Comparison of ENCODE assay signal across 10 mouse cellular contexts in genomic region chr19:40240838-40241689, GRCm38 (mm10). TPM values are rescaled to one million over a fixed set of nuclear protein-coding genes. Genes with fewer than 3 reads are reported as not detected.
DNase-seq lines count a peak whose midpoint lies in the region; ATAC-seq and TF ChIP-seq lines count a peak whose summit lies in the region.
"Had no signal": no experiment of that assay in that cellular context is flagged by ENCODE, and none has a peak within 500 bp of the region (broad histone marks: within the 10 kb centered on the region; RNA-seq: fewer than 3 reads in every experiment).

No protein-coding gene starts in this region.

- H3K9me3 ChIP-seq in kidney, embryonic 14.5 days (ENCODE audit: control insufficient read depth, low read length): no peaks in the 10 kb centered on the region
- no peaks in the 10 kb centered on the region for H3K9me3 ChIP-seq in forebrain, embryonic 13.5 days (replicated peaks)
- no peaks in the 10 kb centered on the region for H3K9me3 ChIP-seq in hindbrain, embryonic 10.5 days
- no peaks in the 10 kb centered on the region for H3K9me3 ChIP-seq in midbrain, embryonic 10.5 days (replicated peaks)
- H3K9me3 ChIP-seq: G1E; neural tube, embryonic 12.5 days had no signal

- POLR2A ChIA-PET in Patski (lab: Charles Lee): interaction anchor here (0.6 kb wide), 1 partner anchor 105 kb away, joined by 3 read pairs; no protein-coding TSS in a partner anchor

- H3K36me3 ChIP-seq in kidney, adult 2 months (ENCODE audit: control insufficient read depth, insufficient read depth, low read length): no peaks in the 10 kb centered on the region
- H3K36me3 ChIP-seq in kidney, embryonic 14.5 days (ENCODE audit: control insufficient read depth, insufficient read depth, low read length): no peaks in the 10 kb centered on the region
- H3K36me3 ChIP-seq in forebrain, embryonic 13.5 days (ENCODE audit: poor library complexity, severe bottlenecking): no peaks in the 10 kb centered on the region
- H3K36me3 ChIP-seq in hindbrain, embryonic 10.5 days: peaks cover 9% of the 10 kb centered on the region; the same call in 1 of the 2 replicates
- H3K36me3 ChIP-seq in midbrain, embryonic 10.5 days: peaks cover 6% of the 10 kb centered on the region; the same call in 1 of the 2 replicates
- H3K36me3 ChIP-seq: G1E; neural tube, embryonic 12.5 days had no signal

- no peak for TF ChIP-seq CTCF in kidney, adult 2 months (conservative IDR thresholded peaks at IDR 0.05; ENCODE audit: insufficient read depth, insufficient read length, low read depth, low read length)
- TF ChIP-seq CTCF in Patski (IDR thresholded peaks at IDR 0.05): no peak

- CTCF ChIA-PET in Patski (lab: Charles Lee): interaction anchor here (1.5 kb wide), 1 partner anchor 21 kb away, joined by 5 read pairs; no protein-coding TSS in a partner anchor

- WGBS in kidney, adult 2 months: 53% methylated on average over 14 of the region's 14 CpGs
- 66% methylated on average over 14 of the region's 14 CpGs for WGBS in kidney, embryonic 14.5 days
- 25% methylated on average over 13 of the region's 14 CpGs for whole genome bisulfite sequencing in forebrain, embryonic 13.5 days
- WGBS in hindbrain, embryonic 10.5 days: 49% methylated on average over 14 of the region's 14 CpGs
- WGBS in midbrain, embryonic 10.5 days: 53% methylated on average over 14 of the region's 14 CpGs

- H3K4me1 ChIP-seq in kidney, adult 2 months (ENCODE audit: control insufficient read depth, insufficient read depth, low read length): no peaks in the 10 kb centered on the region
- peaks cover 5% of the 10 kb centered on the region; the same call in 1 of the 2 replicates for H3K4me1 ChIP-seq in kidney, embryonic 14.5 days (ENCODE audit: control insufficient read depth, insufficient read depth, low read length)
- peaks cover 14% of the 10 kb centered on the region for H3K4me1 ChIP-seq in forebrain, embryonic 13.5 days
- peaks cover 17% of the 10 kb centered on the region for H3K4me1 ChIP-seq in hindbrain, embryonic 10.5 days (replicated peaks)
- peaks cover 14% of the 10 kb centered on the region for H3K4me1 ChIP-seq in midbrain, embryonic 10.5 days

- no peak for ATAC-seq in kidney, embryonic 14.5 days (ENCODE audit: low FRiP score, low TSS enrichment)
- ATAC-seq in Patski: peak; percentile 80
- ATAC-seq in forebrain, embryonic 13.5 days: peak; percentile 80

- TF ChIP-seq POLR2A in kidney, adult 2 months (IDR thresholded peaks at IDR 0.05; ENCODE audit: low read depth, low read length): no peak

- no peak overlapping the region for H3K4me3 ChIP-seq in kidney, adult 2 months (ENCODE audit: insufficient read depth, low read depth, low read length)
- no peak overlapping the region for H3K4me3 ChIP-seq in kidney, embryonic 14.5 days (ENCODE audit: low read length)
- H3K4me3 ChIP-seq in forebrain, embryonic 13.5 days: no peak overlapping the region
- no peak overlapping the region for H3K4me3 ChIP-seq in hindbrain, embryonic 10.5 days
- H3K4me3 ChIP-seq in midbrain, embryonic 10.5 days: no peak overlapping the region
- H3K4me3 ChIP-seq: neural tube, embryonic 12.5 days had no signal

- no peaks in the 10 kb centered on the region for H3K27me3 ChIP-seq in kidney, adult 2 months (replicated peaks; ENCODE audit: control insufficient read depth, insufficient read depth, low read length)
- H3K27me3 ChIP-seq in kidney, embryonic 14.5 days (ENCODE audit: control insufficient read depth, insufficient read depth, low read length): no peaks in the 10 kb centered on the region
- H3K27me3 ChIP-seq in Patski: no peaks in the 10 kb centered on the region
- no peaks in the 10 kb centered on the region for H3K27me3 ChIP-seq in forebrain, embryonic 13.5 days
- H3K27me3 ChIP-seq in hindbrain, embryonic 10.5 days (ENCODE audit: insufficient read depth, poor library complexity, severe bottlenecking): no peaks in the 10 kb centered on the region
- H3K27me3 ChIP-seq in midbrain, embryonic 10.5 days (ENCODE audit: low read depth, poor library complexity, severe bottlenecking): no peaks in the 10 kb centered on the region
- H3K27me3 ChIP-seq: neural tube, embryonic 12.5 days had no signal

- no peak overlapping the region for H3K27ac ChIP-seq in kidney, adult 2 months (ENCODE audit: insufficient read depth, low read depth, low read length)
- H3K27ac ChIP-seq in kidney, embryonic 14.5 days (ENCODE audit: low read depth, low read length): no peak overlapping the region; the same call in 1 of the 2 replicates
- H3K27ac ChIP-seq in forebrain, embryonic 13.5 days: no peak overlapping the region
- peak overlapping the region; percentile 81 for H3K27ac ChIP-seq in hindbrain, embryonic 10.5 days
- H3K27ac ChIP-seq in midbrain, embryonic 10.5 days (replicated peaks): peak overlapping the region; percentile 69
- H3K27ac ChIP-seq: neural tube, embryonic 12.5 days had no signal

- no peak overlapping the region for H3K4me2 ChIP-seq in kidney, embryonic 14.5 days (replicated peaks; ENCODE audit: low read depth, low read length)
- peak overlapping the region; percentile 37 for H3K4me2 ChIP-seq in forebrain, embryonic 13.5 days
- H3K4me2 ChIP-seq: neural tube, embryonic 12.5 days had no signal

- in situ Hi-C loops in Patski (cut with MboI; ENCODE audit: low pct_unique_long_range_greater_than_20kb): no loop called here

- peak; percentile 17 for DNase-seq in kidney, adult 2 months
- peak; percentile 47 for DNase-seq in Patski (ENCODE audit: low read depth, low spot score)
- DNase-seq in hindbrain, embryonic 10.5 days (ENCODE audit: low spot score): peak; percentile 41
- peak; percentile 33 for DNase-seq in midbrain, embryonic 10.5 days (ENCODE audit: low spot score)
- DNase-seq in thymus, postnatal 25 days: no peak
- no peak for DNase-seq in thymus, postnatal 4 days

- no peak overlapping the region for H3K9ac ChIP-seq in kidney, embryonic 14.5 days (ENCODE audit: low read depth, low read length)
- H3K9ac ChIP-seq in forebrain, embryonic 13.5 days: no peak overlapping the region
- H3K9ac ChIP-seq: neural tube, embryonic 12.5 days had no signal

RNA-seq across cellular contexts. Expression of gene Pdlim1, which starts 30.6 kb away (rescaled TPM):
- 15.4 and 25.7 TPM in 2 replicates for polyA plus RNA-seq in kidney, adult 2 months (2012; rRNA removed)
- polyA plus RNA-seq in kidney, embryonic 14.5 days (2014; fragmentation: Nextera tagmentation; extraction: Ambion mirVana): 28.6 and 30.8 TPM in 2 replicates
- polyA plus RNA-seq in Patski (2021): 13.5 TPM
- 38.5 and 39.4 TPM in 2 replicates for polyA plus RNA-seq in forebrain, embryonic 13.5 days (2015; fragmentation: Nextera tagmentation; extraction: Ambion mirVana)
- polyA plus RNA-seq in hindbrain, embryonic 10.5 days (2016; fragmentation: Nextera tagmentation; extraction: Ambion mirVana): 105 and 123 TPM in 2 replicates
- 97.3 and 109 TPM in 2 replicates for polyA plus RNA-seq in midbrain, embryonic 10.5 days (2016; fragmentation: Nextera tagmentation; extraction: Ambion mirVana)
- polyA plus RNA-seq: G1E had no signal

RNA-seq across cellular contexts. Expression of gene Cyp2c70, which starts 53.9 kb away (rescaled TPM):
- not detected in 2 replicates for polyA plus RNA-seq in kidney, adult 2 months (2012; rRNA removed)
- polyA plus RNA-seq in kidney, embryonic 14.5 days (2014; fragmentation: Nextera tagmentation; extraction: Ambion mirVana): not detected in 2 replicates
- not detected for polyA plus RNA-seq in Patski (2021)
- polyA plus RNA-seq in forebrain, embryonic 13.5 days (2015; fragmentation: Nextera tagmentation; extraction: Ambion mirVana): not detected in 2 replicates
- not detected in 2 replicates for polyA plus RNA-seq in hindbrain, embryonic 10.5 days (2016; fragmentation: Nextera tagmentation; extraction: Ambion mirVana)
- not detected in 2 replicates for polyA plus RNA-seq in midbrain, embryonic 10.5 days (2016; fragmentation: Nextera tagmentation; extraction: Ambion mirVana)
- polyA plus RNA-seq: G1E; neural tube, embryonic 12.5 days had no signal

Comparison
In these comparisons a context has a peak if more than half of its experiments do, and no peak if none do; other contexts are left out.
1. DNase-seq: peak in kidney, adult 2 months (single experiment), Patski (single experiment), hindbrain, embryonic 10.5 days (single experiment) and midbrain, embryonic 10.5 days (single experiment); none in thymus, postnatal 25 days (single experiment) and thymus, postnatal 4 days (single experiment).
2. H3K27ac ChIP-seq: peak in hindbrain, embryonic 10.5 days (single experiment) and midbrain, embryonic 10.5 days (single experiment); none in kidney, adult 2 months (single experiment), kidney, embryonic 14.5 days (single experiment) and forebrain, embryonic 13.5 days (single experiment).